Mouse (Mus musculus): ENCODE data around the gene 4930572O03Rik. TPM values are rescaled to one million over a fixed set of nuclear protein-coding genes. Genes with fewer than 3 reads are reported as not detected.
"Not testable (repeated sequence)": the region's sequence is repeated elsewhere in the genome, so short reads cannot be mapped to it uniquely, and the experiment has no call there.

The 4930572O03Rik gene
- total and polyA plus RNA-seq, 3 experiments, result not detected

DNA sequence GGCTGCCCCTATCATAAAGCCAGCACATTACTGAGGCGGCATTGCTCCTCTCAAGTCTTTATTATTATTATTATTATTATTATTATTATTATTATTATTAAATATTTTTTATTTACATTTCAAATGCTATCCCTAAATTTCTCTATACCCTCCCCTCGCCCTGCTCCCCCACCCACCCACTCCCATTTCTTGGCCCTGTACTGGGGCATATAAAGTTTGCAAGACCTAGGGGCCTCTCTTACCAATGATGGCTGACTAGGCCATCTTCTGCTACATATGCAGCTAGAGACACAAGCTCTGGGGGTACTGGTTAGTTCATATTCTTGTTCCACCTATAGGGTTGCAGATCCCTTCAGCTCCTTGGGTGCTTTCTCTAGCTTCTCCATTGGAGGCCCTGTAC lies 17.1 kb upstream of the 4930572O03Rik start:
- H3K27me3 ChIP-seq (ENCODE audit: control insufficient read depth in 1 of 2, insufficient read depth in 2 of 2, low read length in 2 of 2); H3K79me2 ChIP-seq (ENCODE audit: control insufficient read depth, insufficient read depth, low read length, poor library complexity); H3K9me3 ChIP-seq (replicated peaks; ENCODE audit: insufficient read depth, low read length); H3K9ac ChIP-seq (ENCODE audit: control insufficient read depth, low read depth, low read length, poor library complexity, severe bottlenecking); DNase-seq (ENCODE audit: low read depth, low spot score); H3K36me3 ChIP-seq (ENCODE audit: control insufficient read depth in 1 of 2, insufficient read depth in 2 of 2, low read length in 2 of 2); H3K4me3 ChIP-seq (ENCODE audit: control insufficient read depth in 1 of 2, insufficient read depth in 1 of 2, low read depth in 2 of 2, low read length in 2 of 2); H3K4me1 ChIP-seq (ENCODE audit: control insufficient read depth in 1 of 2, insufficient read depth in 2 of 2, low read length in 2 of 2); H3K27ac ChIP-seq (ENCODE audit: control insufficient read depth, low read depth, low read length): not testable (repeated sequence)

DNA sequence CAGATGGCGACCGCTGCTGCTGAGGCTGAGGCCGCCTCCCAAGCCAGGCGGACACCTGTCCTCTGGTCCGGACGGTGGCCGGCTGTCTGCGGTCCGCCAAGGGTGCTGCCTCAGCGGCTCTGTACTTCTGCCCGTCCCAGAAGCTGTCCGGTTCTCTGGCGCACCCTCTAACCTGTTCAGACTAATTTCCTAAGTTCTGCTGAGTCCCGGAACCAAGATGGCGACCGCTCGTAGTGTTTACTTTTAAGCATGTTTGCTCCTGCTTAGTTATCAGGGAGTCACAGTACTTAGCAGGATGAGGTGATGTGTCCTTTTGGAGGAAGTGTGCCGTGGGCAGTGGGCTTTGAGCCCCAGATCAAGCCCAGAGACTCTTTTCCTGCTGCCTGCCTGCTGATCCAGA lies 13.9 kb upstream of the 4930572O03Rik start:
- H3K27me3 ChIP-seq (ENCODE audit: control insufficient read depth in 1 of 2, insufficient read depth in 2 of 2, low read length in 2 of 2); H3K4me1 ChIP-seq (ENCODE audit: control insufficient read depth in 1 of 2, insufficient read depth in 2 of 2, low read length in 2 of 2); H3K79me2 ChIP-seq (ENCODE audit: control insufficient read depth, insufficient read depth, low read length, poor library complexity); H3K4me3 ChIP-seq (ENCODE audit: control insufficient read depth in 1 of 2, insufficient read depth in 1 of 2, low read depth in 2 of 2, low read length in 2 of 2); H3K27ac ChIP-seq (ENCODE audit: control insufficient read depth, low read depth, low read length); H3K9me3 ChIP-seq (replicated peaks; ENCODE audit: insufficient read depth, low read length); H3K9ac ChIP-seq (ENCODE audit: control insufficient read depth, low read depth, low read length, poor library complexity, severe bottlenecking); H3K36me3 ChIP-seq (ENCODE audit: control insufficient read depth in 1 of 2, insufficient read depth in 2 of 2, low read length in 2 of 2); DNase-seq (ENCODE audit: low read depth, low spot score): not testable (repeated sequence)

DNA sequence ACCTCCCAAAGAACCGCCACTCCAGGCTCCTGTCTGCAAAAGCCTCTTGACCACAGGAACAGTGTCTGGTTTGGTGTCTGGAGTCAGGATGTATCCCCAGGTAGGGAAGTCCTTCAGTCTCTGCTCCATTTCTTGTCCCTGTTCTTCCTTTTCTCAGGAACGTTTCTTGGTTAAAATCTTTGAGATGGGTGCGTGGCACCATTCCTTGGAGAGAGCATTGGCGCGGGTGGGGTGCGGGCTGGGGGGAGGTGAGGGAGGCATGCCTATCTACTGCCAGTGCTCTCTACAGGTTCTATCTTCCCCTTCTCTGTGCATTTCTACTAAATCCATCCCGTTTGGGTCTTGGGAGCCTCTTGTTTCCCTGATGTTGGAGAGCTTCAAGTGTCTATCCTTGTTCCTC lies 7.0 kb upstream of the 4930572O03Rik start:
- not testable (repeated sequence) for H3K36me3 ChIP-seq (ENCODE audit: control insufficient read depth in 1 of 2, insufficient read depth in 2 of 2, low read length in 2 of 2); H3K79me2 ChIP-seq (ENCODE audit: control insufficient read depth, insufficient read depth, low read length, poor library complexity); H3K27me3 ChIP-seq (ENCODE audit: control insufficient read depth in 1 of 2, insufficient read depth in 2 of 2, low read length in 2 of 2); DNase-seq (ENCODE audit: low read depth, low spot score); H3K27ac ChIP-seq (ENCODE audit: control insufficient read depth, low read depth, low read length); H3K4me3 ChIP-seq (ENCODE audit: control insufficient read depth in 1 of 2, insufficient read depth in 1 of 2, low read depth in 2 of 2, low read length in 2 of 2); H3K9ac ChIP-seq (ENCODE audit: control insufficient read depth, low read depth, low read length, poor library complexity, severe bottlenecking); H3K9me3 ChIP-seq (replicated peaks; ENCODE audit: insufficient read depth, low read length); H3K4me1 ChIP-seq (ENCODE audit: control insufficient read depth in 1 of 2, insufficient read depth in 2 of 2, low read length in 2 of 2)

DNA sequence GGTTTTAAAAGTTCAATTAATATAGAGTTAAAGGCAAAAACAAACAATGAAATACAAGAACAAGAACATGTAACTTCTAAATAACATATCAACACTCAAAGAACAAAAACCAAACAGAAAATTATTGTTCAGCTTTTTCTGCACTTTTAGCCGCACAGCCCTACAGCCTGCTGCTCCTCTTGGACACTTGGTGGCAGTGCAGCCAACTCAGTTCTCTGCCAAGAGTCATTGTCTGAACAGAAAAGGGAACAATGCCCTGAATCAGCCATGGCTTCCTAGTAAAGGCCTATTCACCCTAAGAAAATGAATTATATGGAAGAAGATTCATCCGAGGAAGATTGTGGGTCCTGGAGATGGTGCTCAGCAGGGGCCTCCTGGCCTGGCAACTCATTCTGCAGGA lies 4.5 kb downstream of the 4930572O03Rik start:
- not testable (repeated sequence) for H3K4me3 ChIP-seq (ENCODE audit: control insufficient read depth in 1 of 2, insufficient read depth in 1 of 2, low read depth in 2 of 2, low read length in 2 of 2); H3K36me3 ChIP-seq (ENCODE audit: control insufficient read depth in 1 of 2, insufficient read depth in 2 of 2, low read length in 2 of 2); H3K4me1 ChIP-seq (ENCODE audit: control insufficient read depth in 1 of 2, insufficient read depth in 2 of 2, low read length in 2 of 2); H3K9me3 ChIP-seq (replicated peaks; ENCODE audit: insufficient read depth, low read length); DNase-seq (ENCODE audit: low read depth, low spot score); H3K9ac ChIP-seq (ENCODE audit: control insufficient read depth, low read depth, low read length, poor library complexity, severe bottlenecking); H3K27ac ChIP-seq (ENCODE audit: control insufficient read depth, low read depth, low read length); H3K27me3 ChIP-seq (ENCODE audit: control insufficient read depth in 1 of 2, insufficient read depth in 2 of 2, low read length in 2 of 2); H3K79me2 ChIP-seq (ENCODE audit: control insufficient read depth, insufficient read depth, low read length, poor library complexity)

DNA sequence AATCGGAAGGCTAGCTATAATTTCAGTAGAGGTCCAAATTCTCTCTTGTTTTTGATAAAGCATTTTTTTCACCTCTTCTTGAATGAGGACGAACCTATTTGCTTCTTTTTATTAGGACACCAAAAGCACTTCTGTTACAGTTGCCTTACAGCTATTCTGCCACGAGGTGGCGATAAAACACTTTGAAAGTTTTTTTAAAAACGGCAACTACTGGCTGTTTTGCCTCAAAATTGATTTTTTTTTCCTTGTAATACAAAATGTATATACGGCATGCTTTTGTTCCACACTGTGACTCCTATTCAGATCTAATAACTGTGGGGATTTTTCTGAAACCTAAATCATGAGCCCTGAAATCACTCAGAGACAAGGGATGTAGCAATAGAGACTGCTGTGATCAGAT lies 11.2 kb downstream of the 4930572O03Rik start:
- peak; percentile 17 for DNase-seq (ENCODE audit: low read depth, low spot score)
- not testable (repeated sequence) for H3K9me3 ChIP-seq (replicated peaks; ENCODE audit: insufficient read depth, low read length); H3K9ac ChIP-seq (ENCODE audit: control insufficient read depth, low read depth, low read length, poor library complexity, severe bottlenecking); H3K36me3 ChIP-seq (ENCODE audit: control insufficient read depth in 1 of 2, insufficient read depth in 2 of 2, low read length in 2 of 2); H3K27ac ChIP-seq (ENCODE audit: control insufficient read depth, low read depth, low read length); H3K4me1 ChIP-seq (ENCODE audit: control insufficient read depth in 1 of 2, insufficient read depth in 2 of 2, low read length in 2 of 2); H3K79me2 ChIP-seq (ENCODE audit: control insufficient read depth, insufficient read depth, low read length, poor library complexity); H3K27me3 ChIP-seq (ENCODE audit: control insufficient read depth in 1 of 2, insufficient read depth in 2 of 2, low read length in 2 of 2); H3K4me3 ChIP-seq (ENCODE audit: control insufficient read depth in 1 of 2, insufficient read depth in 1 of 2, low read depth in 2 of 2, low read length in 2 of 2)
- peak; percentile 16 for TF ChIP-seq RAD21 (IDR thresholded peaks at IDR 0.05; ENCODE audit: low read depth, low read length)
- peak in 1 of 3 experiments; percentile 28; a peak in 1 of 6 replicates for TF ChIP-seq CTCF (IDR thresholded peaks at IDR 0.05 in 2 of 3, conservative IDR thresholded peaks at IDR 0.05 in 1 of 3; ENCODE audit: control insufficient read depth in 1 of 3, insufficient read depth in 1 of 3, low read depth in 2 of 3, low read length in 3 of 3, poor library complexity in 1 of 3, severe bottlenecking in 1 of 3)
- 0 out of 2 replicates have a peak, but pooled peaks have one; percentile 10 for TF ChIP-seq SMC3 (IDR thresholded peaks at IDR 0.05; ENCODE audit: low read depth, low read length)

DNA sequence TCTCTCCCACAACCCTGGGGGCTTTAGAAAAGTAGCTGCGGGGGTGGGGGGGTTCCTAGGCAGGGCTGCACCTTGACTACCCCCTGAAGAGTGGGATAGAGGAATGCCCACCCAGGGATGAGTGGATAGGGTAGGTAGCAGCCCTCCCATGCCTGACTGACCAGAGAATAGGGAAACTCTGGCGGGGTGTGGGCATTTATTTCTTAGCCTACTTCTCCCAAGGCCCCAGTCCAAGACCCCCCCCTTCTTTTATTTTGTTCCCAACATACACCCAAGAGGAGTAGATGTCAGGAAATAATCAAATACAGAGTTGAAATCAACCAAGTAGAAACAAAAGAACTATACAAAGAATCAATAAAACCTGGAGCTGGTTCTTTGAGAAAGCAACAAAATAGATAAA lies 19.2 kb downstream of the 4930572O03Rik start:
- not testable (repeated sequence) for H3K4me3 ChIP-seq (ENCODE audit: control insufficient read depth in 1 of 2, insufficient read depth in 1 of 2, low read depth in 2 of 2, low read length in 2 of 2); H3K36me3 ChIP-seq (ENCODE audit: control insufficient read depth in 1 of 2, insufficient read depth in 2 of 2, low read length in 2 of 2); H3K9ac ChIP-seq (ENCODE audit: control insufficient read depth, low read depth, low read length, poor library complexity, severe bottlenecking); H3K9me3 ChIP-seq (replicated peaks; ENCODE audit: insufficient read depth, low read length); H3K27ac ChIP-seq (ENCODE audit: control insufficient read depth, low read depth, low read length); H3K79me2 ChIP-seq (ENCODE audit: control insufficient read depth, insufficient read depth, low read length, poor library complexity); DNase-seq (ENCODE audit: low read depth, low spot score); H3K27me3 ChIP-seq (ENCODE audit: control insufficient read depth in 1 of 2, insufficient read depth in 2 of 2, low read length in 2 of 2); H3K4me1 ChIP-seq (ENCODE audit: control insufficient read depth in 1 of 2, insufficient read depth in 2 of 2, low read length in 2 of 2)

All from MEL (cell line).